Mouse (Mus musculus) neural tube, embryonic 14.5 days (tissue): ENCODE measurements around the gene Gm36864. TPM values are rescaled to one million over a fixed set of nuclear protein-coding genes. Genes with fewer than 3 reads are reported as not detected.

ENCODE experiments used
- ATAC-seq: fragments of 200-750 bp; cut with Nextera tagmentation; 2 replicates; pipeline ENCODE4 v1.8.0; 2017; ENCODE audit warnings: low read depth, mild to moderate bottlenecking, moderate TSS enrichment, moderate library complexity
- H3K27ac ChIP-seq: fragments of 300-500 bp; sonication (generic); 2 replicates; pipeline ENCODE4 v1.5.1; 2014; ENCODE audit warnings: low read depth, mild to moderate bottlenecking, control low read depth, low read length, moderate library complexity, mixed read lengths
- H3K27me3 ChIP-seq: fragments of 300-500 bp; sonication (generic); 2 replicates; pipeline ENCODE4 v1.6.1; 2014; ENCODE audit warnings: low read length; ENCODE audit not compliant: control insufficient read depth, insufficient read depth
- H3K36me3 ChIP-seq: fragments of 300-500 bp; sonication (generic); 2 replicates; pipeline ENCODE4 v1.6.1; 2014; ENCODE audit warnings: low read length, mixed read lengths; ENCODE audit not compliant: control insufficient read depth, insufficient read depth
- H3K4me1 ChIP-seq: fragments of 300-500 bp; sonication (generic); 2 replicates; pipeline ENCODE4 v1.6.1; 2014; ENCODE audit warnings: low read length; ENCODE audit not compliant: control insufficient read depth, insufficient read depth
- H3K4me2 ChIP-seq: fragments of 300-500 bp; sonication (generic); 2 replicates; pipeline ENCODE4 v1.6.1; 2014; ENCODE audit warnings: mild to moderate bottlenecking, low read depth, low read length, control low read depth
- H3K4me3 ChIP-seq: fragments of 300-500 bp; sonication (generic); 2 replicates; pipeline ENCODE4 v1.5.1; 2014; ENCODE audit warnings: low read depth, low read length, control low read depth, mixed read lengths
- H3K9ac ChIP-seq: fragments of 300-500 bp; sonication (generic); replicated peaks from 2 replicates; pipeline ENCODE4 v1.6.1; 2014; ENCODE audit warnings: low read depth, mild to moderate bottlenecking, control low read depth, low read length, mixed read lengths
- H3K9me3 ChIP-seq: fragments of 300-500 bp; sonication (generic); 2 replicates; pipeline ENCODE4 v1.6.1; 2016; ENCODE audit warnings: low read length; ENCODE audit not compliant: control insufficient read depth
- WGBS: fragments of 180-500 bp; shearing (Covaris S2); extraction: QIAGEN DNeasy Blood & Tissue Kit; methylation state at CpG from one replicate; pipeline ENCODE4 v1.1.7; 2014; 5-methylcytosine and 5-hydroxymethylcytosine counted together
- polyA plus RNA-seq: library from polyadenylated mRNA; unstranded; fragments of >200 nt; fragmentation: Nextera tagmentation; extraction: Ambion mirVana; gene quantifications from 2 replicates; pipeline ENCODE4 v1.2.1, GENCODE M21; 2014

The Gm36864 gene
- polyA plus RNA-seq, 1 experiment from 2014 or later, result not detected

GRCm38 (mm10) chr7:44268117-44268516, 32.1 kb downstream of the Gm36864 start:
- no peaks in the 10 kb centered on the region for H3K36me3 ChIP-seq
- H3K4me1 ChIP-seq, result peaks cover 4% of the 10 kb centered on the region; the same call in 1 of the 2 replicates
- H3K4me2 ChIP-seq, result no peak overlapping the region
- no peak overlapping the region for H3K9ac ChIP-seq
- no peak overlapping the region for H3K27ac ChIP-seq
- no peaks in the 10 kb centered on the region for H3K27me3 ChIP-seq
- ATAC-seq, result no peak
- 83% methylated on average over 11 of the region's 11 CpGs for WGBS
- H3K4me3 ChIP-seq, result no peak overlapping the region
- H3K9me3 ChIP-seq, result no peaks in the 10 kb centered on the region

DNA sequence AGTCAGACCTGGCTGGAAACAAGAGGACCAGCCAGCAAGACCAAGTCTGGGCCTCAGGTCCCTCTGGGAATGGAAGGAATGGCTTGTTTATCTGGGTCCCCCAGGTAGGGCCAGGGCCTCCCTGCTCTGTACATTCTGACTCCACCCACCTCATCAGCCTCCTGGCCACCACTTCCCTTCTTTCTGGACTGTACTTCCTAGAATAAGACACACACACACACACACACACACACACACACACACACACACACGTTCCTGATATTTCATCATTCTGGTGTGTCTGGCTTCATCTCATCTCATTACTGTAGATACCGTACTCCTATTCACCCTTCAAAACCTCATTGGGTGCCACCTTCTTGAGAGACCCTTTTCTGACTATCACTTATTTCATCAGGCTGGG, 33.4 kb downstream of the Gm36864 start:
- Histone ChIP-seq H3K4me1 (no peaks in the 10 kb centered on the region), H3K36me3 (no peaks in the 10 kb centered on the region), H3K27ac (no peak overlapping the region), H3K27me3 (no peaks in the 10 kb centered on the region), H3K9ac (no peak overlapping the region), H3K4me2 (no peak overlapping the region), H3K4me3 (no peak overlapping the region), H3K9me3 (no peaks in the 10 kb centered on the region)
- ATAC-seq, result no peak
- WGBS, result 94% methylated on average over 2 of the region's 2 CpGs

GRCm38 (mm10) chr7:44271309-44271708, 35.3 kb downstream of the Gm36864 start:
- no peaks in the 10 kb centered on the region for H3K27me3 ChIP-seq
- no peak overlapping the region for H3K4me3 ChIP-seq
- ATAC-seq, result no peak
- no peaks in the 10 kb centered on the region for H3K36me3 ChIP-seq
- 76% methylated on average over 2 of the region's 2 CpGs for WGBS
- no peak overlapping the region for H3K4me2 ChIP-seq
- H3K9ac ChIP-seq, result no peak overlapping the region
- no peaks in the 10 kb centered on the region for H3K9me3 ChIP-seq
- H3K27ac ChIP-seq, result no peak overlapping the region
- no peaks in the 10 kb centered on the region for H3K4me1 ChIP-seq

GRCm38 (mm10) chr7:44272546-44272945, 36.6 kb downstream of the Gm36864 start:
- ATAC-seq, result no peak
- 89% methylated on average over 7 of the region's 7 CpGs for WGBS
- Histone ChIP-seq H3K9me3 (no peaks in the 10 kb centered on the region), H3K4me3 (no peak overlapping the region), H3K27ac (no peak overlapping the region), H3K9ac (no peak overlapping the region), H3K27me3 (no peaks in the 10 kb centered on the region), H3K4me1 (no peaks in the 10 kb centered on the region), H3K36me3 (no peaks in the 10 kb centered on the region), H3K4me2 (no peak overlapping the region)

GRCm38 (mm10) chr7:44273446-44273845, 37.5 kb downstream of the Gm36864 start:
- Histone ChIP-seq H3K4me3 (no peak overlapping the region), H3K27ac (no peak overlapping the region), H3K4me2 (no peak overlapping the region), H3K9me3 (no peaks in the 10 kb centered on the region), H3K4me1 (no peaks in the 10 kb centered on the region), H3K36me3 (no peaks in the 10 kb centered on the region), H3K9ac (no peak overlapping the region), H3K27me3 (no peaks in the 10 kb centered on the region)
- no peak for ATAC-seq
- 59% methylated on average over 7 of the region's 7 CpGs for WGBS

DNA sequence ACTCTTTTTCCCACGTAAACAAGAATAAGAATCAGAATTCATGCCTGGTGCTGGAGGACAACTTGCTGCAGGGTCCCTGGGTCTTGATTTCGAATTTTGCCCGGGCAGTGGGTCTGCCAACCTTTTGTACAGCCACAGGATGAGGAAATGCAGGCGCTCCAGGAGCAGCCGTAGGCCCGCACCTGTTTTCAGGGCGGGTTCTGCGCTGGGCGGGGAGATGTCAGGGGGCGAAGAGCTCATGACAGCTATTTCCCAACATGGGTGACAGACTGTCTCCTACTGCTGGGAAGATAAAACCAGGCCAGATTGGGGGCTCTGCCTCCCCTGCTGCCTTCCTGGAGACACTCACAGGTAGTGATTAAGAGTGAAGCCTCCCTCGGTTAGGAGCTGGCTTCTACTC, 38.1 kb downstream of the Gm36864 start:
- H3K4me1 ChIP-seq, result no peaks in the 10 kb centered on the region
- H3K9me3 ChIP-seq, result no peaks in the 10 kb centered on the region
- no peak for ATAC-seq
- no peak overlapping the region for H3K4me3 ChIP-seq
- H3K27ac ChIP-seq, result no peak overlapping the region
- WGBS, result 35% methylated on average over 11 of the region's 11 CpGs
- H3K9ac ChIP-seq, result no peak overlapping the region
- no peaks in the 10 kb centered on the region for H3K36me3 ChIP-seq
- no peaks in the 10 kb centered on the region for H3K27me3 ChIP-seq
- no peak overlapping the region for H3K4me2 ChIP-seq

GRCm38 (mm10) chr7:44275546-44275945, 39.6 kb downstream of the Gm36864 start:
- no peak overlapping the region for H3K9ac ChIP-seq
- whole genome bisulfite sequencing, result 82% methylated on average over 3 of the region's 3 CpGs
- no peaks in the 10 kb centered on the region for H3K9me3 ChIP-seq
- H3K4me1 ChIP-seq, result no peaks in the 10 kb centered on the region
- H3K4me2 ChIP-seq, result no peak overlapping the region
- no peak for ATAC-seq
- no peaks in the 10 kb centered on the region for H3K36me3 ChIP-seq
- H3K27ac ChIP-seq, result no peak overlapping the region
- H3K27me3 ChIP-seq, result no peaks in the 10 kb centered on the region
- no peak overlapping the region for H3K4me3 ChIP-seq

GRCm38 (mm10) chr7:44276461-44277249, 40.7 kb downstream of the Gm36864 start:
- Histone ChIP-seq H3K4me3 (no peak overlapping the region), H3K27ac (no peak overlapping the region), H3K27me3 (no peaks in the 10 kb centered on the region), H3K9me3 (no peaks in the 10 kb centered on the region), H3K36me3 (no peaks in the 10 kb centered on the region), H3K4me2 (no peak overlapping the region), H3K9ac (no peak overlapping the region), H3K4me1 (no peaks in the 10 kb centered on the region)
- no peak for ATAC-seq
- WGBS, result 65% methylated on average over 9 of the region's 10 CpGs

DNA sequence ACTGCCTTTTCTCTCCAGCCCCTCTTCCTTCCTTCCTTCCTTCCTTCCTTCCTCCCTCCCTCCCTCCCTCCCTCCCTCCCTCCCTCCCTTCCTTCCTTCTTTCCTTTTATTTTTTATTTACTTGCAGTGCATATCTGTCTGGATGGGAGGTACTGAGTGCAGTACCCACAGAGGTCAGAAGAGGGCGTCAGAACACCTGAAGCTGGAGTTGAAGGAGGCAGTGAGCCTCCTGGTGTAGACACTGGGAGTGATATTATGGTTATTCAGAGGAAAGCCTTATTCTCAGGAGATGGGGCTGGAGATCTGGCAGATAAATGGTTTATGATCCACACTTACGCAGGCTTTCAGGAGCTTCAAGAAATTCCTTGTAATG, 41.3 kb downstream of the Gm36864 start:
- no peaks in the 10 kb centered on the region for H3K9me3 ChIP-seq
- no peaks in the 10 kb centered on the region for H3K4me1 ChIP-seq
- H3K27me3 ChIP-seq, result no peaks in the 10 kb centered on the region
- H3K4me3 ChIP-seq, result no peak overlapping the region
- ATAC-seq, result no peak
- no peaks in the 10 kb centered on the region for H3K36me3 ChIP-seq
- 41% methylated on average over 2 of the region's 2 CpGs for WGBS
- no peak overlapping the region for H3K27ac ChIP-seq
- H3K9ac ChIP-seq, result no peak overlapping the region
- no peak overlapping the region for H3K4me2 ChIP-seq
